Mouse (Mus musculus) lung, postnatal 0 days (tissue): Measurements from ENCODE around the gene Itgb5.

Experiments
- CTCF ChIP-seq: IDR thresholded peaks from 2 replicates; pipeline ENCODE4 v1.5.1; 2016; ENCODE audit warnings: antibody characterized with exemption, mild to moderate bottlenecking
- EP300 ChIP-seq: IDR thresholded peaks from 2 replicates; pipeline ENCODE4 v1.6.1; 2016; ENCODE audit warnings: antibody characterized with exemption, mild to moderate bottlenecking, control low read depth

- no peak for TF ChIP-seq EP300
- TF ChIP-seq CTCF, result no peak
Observed at GRCm38 (mm10) chr16:33917390-33917789, 87.9 kb downstream of the Itgb5 start.
